Mouse (Mus musculus) left cerebral cortex, adult 2 months (tissue): ENCODE results near the gene Ubap1. TPM values are rescaled to one million over a fixed set of nuclear protein-coding genes. Genes with fewer than 3 reads are reported as not detected.

Experiments used
- DNase-seq, 2 experiments: peaks; one replicate each; pipeline ENCODE4 v3.0.0; 2021 to 2022; ENCODE audit warnings: low spot score in 2 of 2, mixed read lengths in 1 of 2; ENCODE audit errors: extremely low spot score in 1 of 2
- H3K27ac ChIP-seq: fragments of 200-600 bp; 2 replicates; pipeline ENCODE4 v1.8.1; 2022
- H3K4me3 ChIP-seq: fragments of 200-600 bp; 2 replicates; pipeline ENCODE4 v1.8.1; 2022
- CTCF ChIP-seq: fragments of 200-600 bp; IDR thresholded peaks from 2 replicates; pipeline ENCODE4 v1.8.1; 2022; ENCODE audit warnings: antibody characterized with exemption, mild to moderate bottlenecking, moderate library complexity
- intact Hi-C: fragments of 180-260 bp; cut with DNase I; formaldehyde crosslinking; loops from one replicate; pipeline ENCODE4 v1.15.1; 2025
- total RNA-seq, 2 experiments: library from RNA; stranded (reverse); gene quantifications; 2 replicates each; pipeline ENCODE4 v1.2.3; 2021

Ubap1 gene
- total RNA-seq, 2 experiments from 2014 or later = 47.7 to 49.0 TPM

DNA sequence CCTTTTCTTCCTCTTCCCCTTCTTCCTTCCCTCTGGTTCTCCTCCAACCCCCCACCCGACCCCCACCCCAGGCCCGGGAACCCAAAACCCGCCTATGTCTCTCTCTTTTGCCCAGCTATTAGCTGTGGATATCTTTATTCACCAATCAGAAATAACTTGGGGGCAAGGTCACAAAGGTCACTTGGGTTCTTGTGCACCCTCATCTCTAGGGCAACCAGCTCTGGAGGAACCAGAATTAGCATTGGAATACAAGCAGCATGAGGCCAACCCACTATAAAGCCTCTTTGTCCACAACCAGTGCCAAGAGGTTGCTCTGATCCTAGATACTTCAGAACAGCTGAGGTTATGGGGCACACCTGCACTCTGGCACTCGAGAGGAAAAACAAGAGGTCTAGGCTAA, 19.3 kb upstream of the Ubap1 start:
- Histone ChIP-seq H3K27ac (no peak overlapping the region), H3K4me3 (no peak overlapping the region)
- no peak for DNase-seq
- intact Hi-C loops = no loop called here
- TF ChIP-seq CTCF = no peak

GRCm38 (mm10) chr4:41331085-41331484, 17.7 kb upstream of the Ubap1 start:
- H3K27ac ChIP-seq = no peak overlapping the region
- TF ChIP-seq CTCF = no peak
- intact Hi-C loops = no loop called here
- DNase-seq = no peak
- no peak overlapping the region for H3K4me3 ChIP-seq

GRCm38 (mm10) chr4:41331698-41332421, 16.9 kb upstream of the Ubap1 start:
- TF ChIP-seq CTCF = no peak
- no peak overlapping the region for H3K4me3 ChIP-seq
- DNase-seq = no peak
- intact Hi-C loops = no loop called here
- no peak overlapping the region for H3K27ac ChIP-seq

DNA sequence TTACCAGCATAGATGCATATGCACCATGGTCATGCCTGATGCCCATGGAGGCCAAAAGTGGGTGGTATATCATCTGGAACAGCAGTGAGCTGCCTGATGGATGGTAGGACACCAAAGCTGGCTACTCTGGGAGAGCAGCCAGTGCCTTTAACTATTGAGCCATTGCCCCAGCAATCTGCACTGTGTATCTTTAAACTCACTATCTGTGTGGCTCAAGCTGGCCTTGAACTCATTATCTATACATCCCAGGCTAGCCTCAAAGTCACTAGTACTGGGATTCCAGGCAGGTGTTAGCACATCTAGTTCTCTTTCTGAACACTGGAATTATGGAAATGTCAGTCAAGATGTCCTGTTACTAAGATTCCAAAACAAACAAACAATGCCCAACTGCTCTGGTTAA, 12.2 kb upstream of the Ubap1 start:
- no peak for TF ChIP-seq CTCF
- no peak overlapping the region for H3K27ac ChIP-seq
- no peak overlapping the region for H3K4me3 ChIP-seq
- no peak for DNase-seq
- intact Hi-C loops = no loop called here

DNA sequence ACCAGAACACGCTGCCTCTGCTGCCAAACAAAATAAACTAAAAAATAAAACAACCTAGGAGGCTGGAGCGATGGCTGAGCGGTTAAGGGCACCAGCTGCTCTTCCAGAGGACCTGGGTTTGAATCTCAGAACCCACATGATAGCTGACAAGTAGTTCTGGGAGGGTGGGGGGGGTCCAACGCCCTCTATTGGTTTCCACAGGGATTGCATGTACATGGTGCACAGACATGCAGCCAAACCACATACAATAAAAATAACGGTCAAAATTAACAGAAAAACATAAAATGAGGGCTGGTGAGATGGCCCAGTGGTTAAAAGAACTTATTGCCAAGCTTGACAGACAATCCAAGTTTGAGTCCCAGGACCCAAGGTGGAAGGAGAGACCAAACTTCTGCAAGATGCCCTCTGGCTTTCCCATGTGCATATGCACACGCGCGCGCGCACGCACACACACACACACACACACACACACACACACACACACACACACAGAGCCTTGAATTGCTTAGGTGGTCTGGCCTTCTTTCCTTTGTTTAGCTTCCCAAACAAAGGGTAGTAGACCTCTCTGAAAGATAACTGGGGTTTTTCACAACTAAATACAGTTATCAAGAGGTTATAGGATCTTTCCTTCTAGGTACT, 7.8 kb upstream of the Ubap1 start:
- intact Hi-C loops = no loop called here

DNA sequence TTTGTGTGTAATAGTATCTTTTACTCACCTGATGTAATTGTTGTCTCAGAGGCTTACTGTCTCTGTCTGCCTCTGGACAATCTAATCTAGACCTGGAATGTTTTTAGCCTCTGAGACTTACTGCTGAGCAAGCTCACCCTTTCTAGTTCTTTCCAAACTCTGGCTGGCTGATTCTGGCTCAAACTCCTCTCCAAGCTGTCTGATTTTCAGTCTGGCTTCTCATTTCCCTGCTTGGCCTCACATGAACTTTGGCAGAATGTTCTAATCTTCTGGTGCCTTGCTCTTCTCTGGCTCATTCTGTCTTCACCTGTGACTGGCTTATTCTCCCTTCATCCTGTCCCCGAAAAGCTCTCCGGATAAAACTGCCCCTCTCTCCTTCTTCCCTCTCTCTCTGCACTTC, 2.8 kb upstream of the Ubap1 start:
- H3K4me3 ChIP-seq = no peak overlapping the region
- TF ChIP-seq CTCF = no peak
- intact Hi-C loops = no loop called here
- no peak overlapping the region for H3K27ac ChIP-seq
- no peak for DNase-seq

More for the DNA sequence above, 7.8 kb upstream of the Ubap1 start:
- Histone ChIP-seq H3K4me3 (no peak overlapping the region), H3K27ac (no peak overlapping the region)
- TF ChIP-seq CTCF = peak; percentile 9
- no peak for DNase-seq

GRCm38 (mm10) chr4:41347839-41348238, 957 bp upstream of the Ubap1 start:
- intact Hi-C loops = no loop called here
- Histone ChIP-seq H3K27ac (no peak overlapping the region; the same call in 1 of the 2 replicates), H3K4me3 (peak overlapping the region; percentile 84)
- no peak for TF ChIP-seq CTCF
- DNase-seq = no peak

DNA sequence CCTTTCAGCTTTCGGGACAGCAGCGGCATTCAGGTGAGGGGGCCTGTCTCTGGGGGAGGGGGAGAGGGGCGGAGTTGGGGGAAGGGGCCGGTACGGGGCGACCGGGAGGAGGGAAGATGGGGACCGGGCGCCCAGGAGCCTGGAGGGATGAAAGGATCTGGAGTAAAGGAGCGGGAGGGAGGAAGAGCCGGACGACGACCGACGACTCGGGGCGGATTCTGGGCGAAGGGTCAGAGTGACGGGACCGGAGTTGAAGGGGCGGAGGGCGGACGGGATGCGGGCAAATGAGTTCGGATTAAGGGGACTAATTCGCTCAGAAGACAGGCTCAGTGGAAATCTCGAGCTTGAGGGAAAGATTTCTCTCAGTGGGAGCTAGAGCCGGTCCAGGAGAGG, 399 bp downstream of the Ubap1 start:
- Histone ChIP-seq H3K27ac (peak overlapping the region; percentile 91), H3K4me3 (peak overlapping the region; percentile 84)
- intact Hi-C loops = loop anchor here (1.0 kb wide), 1 partner anchor 35 kb away; the partner anchor contains the start of gene Dcaf12
- TF ChIP-seq CTCF = no peak
- DNase-seq = no peak

- no peak for DNase-seq
- TF ChIP-seq CTCF = no peak
- Histone ChIP-seq H3K27ac (no peak overlapping the region), H3K4me3 (no peak overlapping the region)
- intact Hi-C loops = no loop called here
Measured at GRCm38 (mm10) chr4:41352758-41353157, 4.0 kb downstream of the Ubap1 start.

DNA sequence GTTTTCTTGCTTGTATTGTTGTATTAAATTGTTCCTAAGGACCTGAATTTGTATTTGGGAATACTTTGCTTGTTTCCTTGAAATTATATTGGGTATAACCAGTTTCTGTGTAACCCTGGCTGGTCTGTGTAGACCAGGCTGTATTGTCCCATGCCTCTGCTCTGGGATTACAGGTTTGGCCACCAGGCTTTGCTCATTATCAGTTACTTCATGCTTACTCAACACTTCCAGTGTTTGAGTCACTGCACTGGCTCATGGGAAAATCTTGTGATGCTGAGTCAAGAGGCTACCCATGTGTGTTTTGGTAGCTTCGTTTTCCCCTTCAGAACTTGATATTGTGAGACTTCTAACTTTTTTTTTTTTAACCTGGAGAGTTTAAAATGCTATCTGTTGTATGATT, 4.5 kb downstream of the Ubap1 start:
- Histone ChIP-seq H3K27ac (no peak overlapping the region), H3K4me3 (no peak overlapping the region)
- no peak for DNase-seq
- intact Hi-C loops = no loop called here
- TF ChIP-seq CTCF = no peak

- no peak for TF ChIP-seq CTCF
- DNase-seq = no peak
- Histone ChIP-seq H3K4me3 (no peak overlapping the region), H3K27ac (no peak overlapping the region)
- intact Hi-C loops = no loop called here
Measured at GRCm38 (mm10) chr4:41357154-41357553, 8.4 kb downstream of the Ubap1 start.

DNA sequence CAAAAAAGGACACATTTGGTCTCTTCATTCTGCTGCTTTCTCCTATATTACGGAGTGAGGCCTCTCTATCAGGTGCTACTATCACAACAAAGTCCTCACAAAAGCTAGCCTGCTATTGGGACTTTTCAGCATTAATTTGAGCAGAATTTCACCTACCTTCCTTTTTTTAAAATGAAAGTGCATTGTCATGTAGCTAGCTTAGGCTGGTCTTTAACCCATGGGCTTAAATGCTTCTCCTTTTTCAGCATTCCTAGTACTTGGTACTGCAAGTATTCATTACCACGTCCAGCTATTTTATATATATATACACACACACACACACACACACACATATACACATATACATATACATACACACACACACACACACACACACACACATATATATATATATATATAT, 9.9 kb downstream of the Ubap1 start:
- Histone ChIP-seq H3K27ac (no peak overlapping the region), H3K4me3 (no peak overlapping the region)
- TF ChIP-seq CTCF = no peak
- DNase-seq = no peak
- intact Hi-C loops = no loop called here

GRCm38 (mm10) chr4:41359358-41359757, 10.6 kb downstream of the Ubap1 start:
- DNase-seq = no peak
- no peak for TF ChIP-seq CTCF
- no peak overlapping the region for H3K4me3 ChIP-seq
- intact Hi-C loops = no loop called here
- H3K27ac ChIP-seq = no peak overlapping the region
